18 mouse cellular contexts compared by ENCODE assay signal in the genomic region with DNA sequence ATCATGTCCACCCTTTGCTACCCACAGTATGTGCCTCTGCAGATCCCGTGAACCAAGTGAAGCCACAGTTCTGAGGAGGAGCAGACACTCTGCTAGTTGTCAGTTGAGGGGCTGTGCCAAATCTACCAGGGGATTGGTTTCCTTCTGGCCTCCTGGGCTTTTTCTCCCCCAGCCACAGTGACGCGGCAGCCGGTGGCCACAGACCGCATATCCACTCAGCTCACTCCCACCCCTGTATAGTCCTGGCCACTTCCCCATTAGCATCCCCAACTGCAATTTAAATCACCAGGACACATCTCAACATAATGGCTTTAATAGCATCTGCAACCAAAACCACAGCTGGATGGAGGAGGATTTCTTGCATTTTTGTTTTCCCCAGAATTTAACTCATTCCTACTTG. TPM values are rescaled to one million over a fixed set of nuclear protein-coding genes. Genes with fewer than 3 reads are reported as not detected.
DNase-seq lines count a peak whose midpoint lies in the region; ATAC-seq and TF ChIP-seq lines count a peak whose summit lies in the region.
"Had no signal": no experiment of that assay in that cellular context is flagged by ENCODE, and none has a peak within 500 bp of the region (broad histone marks: within the 10 kb centered on the region; RNA-seq: fewer than 3 reads in every experiment).

No protein-coding gene starts in this region.

- H3K9me3 ChIP-seq in embryonic facial prominence, embryonic 13.5 days, result no peaks in the 10 kb centered on the region
- peaks cover 4% of the 10 kb centered on the region for H3K9me3 ChIP-seq in megakaryocyte, embryonic 14.5 days
- H3K9me3 ChIP-seq: hindbrain, embryonic 12.5 days; kidney, embryonic 15.5 days; liver, embryonic 15.5 days had no signal

- H3K4me1 ChIP-seq in embryonic facial prominence, embryonic 13.5 days, result peaks cover 51% of the 10 kb centered on the region
- peaks cover 73% of the 10 kb centered on the region for H3K4me1 ChIP-seq in megakaryocyte, embryonic 14.5 days
- H3K4me1 ChIP-seq: hindbrain, embryonic 12.5 days; kidney, embryonic 15.5 days had no signal

- POLR2A ChIA-PET in Patski (lab: Charles Lee), result interaction anchor here (0.9 kb wide), 1 partner anchor 15 kb away, joined by 3 read pairs; no protein-coding TSS in a partner anchor

- peak; percentile 13 for ATAC-seq in Patski
- 0 out of 2 replicates have a peak, but pooled peaks have one; percentile 52 for ATAC-seq in embryonic facial prominence, embryonic 13.5 days (ENCODE audit: insufficient number of reproducible peaks, insufficient read depth, low FRiP score, low TSS enrichment, low read depth)
- ATAC-seq in activated CD4-positive, CD25-positive, alpha-beta regulatory T cell, adult 4 months, result no peak

- H3K9ac ChIP-seq in embryonic facial prominence, embryonic 13.5 days, result peak overlapping the region; percentile 41
- H3K9ac ChIP-seq: hindbrain, embryonic 12.5 days; kidney, embryonic 15.5 days; liver, embryonic 15.5 days had no signal

- H3K4me3 ChIP-seq in embryonic facial prominence, embryonic 13.5 days, result no peak overlapping the region
- peak overlapping the region; percentile 64 for H3K4me3 ChIP-seq in megakaryocyte, embryonic 14.5 days (replicated peaks)
- H3K4me3 ChIP-seq: hindbrain, embryonic 12.5 days; kidney, embryonic 15.5 days; liver, embryonic 15.5 days had no signal

- peak overlapping the region; percentile 89 for H3K27ac ChIP-seq in embryonic facial prominence, embryonic 13.5 days
- H3K27ac ChIP-seq: hindbrain, embryonic 12.5 days; kidney, embryonic 15.5 days; liver, embryonic 15.5 days had no signal

- TF ChIP-seq CTCF in Patski (IDR thresholded peaks at IDR 0.05), result no peak

- CTCF ChIA-PET in Patski (lab: Charles Lee), result interaction anchor here (0.7 to 1.4 kb wide), 3 partner anchors 12 to 104 kb away, joined by 3 read pairs; no protein-coding TSS in a partner anchor

- H3K36me3 ChIP-seq in embryonic facial prominence, embryonic 13.5 days, result peaks cover 55% of the 10 kb centered on the region
- H3K36me3 ChIP-seq in megakaryocyte, embryonic 14.5 days (replicated peaks; ENCODE audit: low read length), result peaks cover 54% of the 10 kb centered on the region
- H3K36me3 ChIP-seq: liver, embryonic 15.5 days had no signal

- H3K4me2 ChIP-seq in embryonic facial prominence, embryonic 13.5 days, result peak overlapping the region; percentile 30
- H3K4me2 ChIP-seq: heart, embryonic 11.5 days; hindbrain, embryonic 12.5 days; kidney, embryonic 15.5 days; liver, embryonic 15.5 days had no signal

- peak; percentile 38 for DNase-seq in kidney, postnatal 10 days
- no peak for DNase-seq in kidney, adult 8-10 months
- DNase-seq in Patski (ENCODE audit: low read depth, low spot score), result no peak
- no peak for DNase-seq in cerebellum, postnatal 25 days
- DNase-seq in heart, postnatal 36 days, result no peak
- DNase-seq: cerebellum, postnatal 10 days; layer of hippocampus, postnatal 36 days; thymus, postnatal 4 days had no signal

- no peaks in the 10 kb centered on the region for H3K27me3 ChIP-seq in Patski
- no peaks in the 10 kb centered on the region for H3K27me3 ChIP-seq in embryonic facial prominence, embryonic 13.5 days
- H3K27me3 ChIP-seq in megakaryocyte, embryonic 14.5 days (replicated peaks), result peaks cover 74% of the 10 kb centered on the region
- H3K27me3 ChIP-seq: hindbrain, embryonic 12.5 days; kidney, embryonic 15.5 days; liver, embryonic 15.5 days had no signal

- in situ Hi-C loops in Patski (cut with MboI; ENCODE audit: low pct_unique_long_range_greater_than_20kb), result no loop called here

- 13% methylated on average over 5 of the region's 5 CpGs for WGBS in embryonic facial prominence, embryonic 13.5 days

- intact Hi-C loops in heart, postnatal 36 days (cut with DNase I), result no loop called here

RNA-seq across cellular contexts. Expression of a gene that starts 31.1 kb away (rescaled TPM):
- 13.8 TPM for polyA plus RNA-seq in Patski (2021)
- polyA plus RNA-seq in embryonic facial prominence, embryonic 13.5 days (2015; fragmentation: Nextera tagmentation; extraction: Ambion mirVana), result 14.9 and 15.4 TPM in 2 replicates
- 2.6 and 3.6 TPM in 2 replicates for polyA plus RNA-seq in megakaryocyte, embryonic 14.5 days (2012; ENCODE audit: insufficient read depth, low replicate concordance)
- 1 to 10 TPM; 3.9 to 5.3 TPM for polyA plus RNA-seq in activated CD4-positive, CD25-positive, alpha-beta regulatory T cell, adult 4 months (2017; shearing (Covaris generic))
- 10 to 100 TPM; 10.8 TPM for total RNA-seq in heart, postnatal 36 days (2021)

RNA-seq across cellular contexts. Expression of a gene that starts 32.3 kb away (rescaled TPM):
- 142 TPM for polyA plus RNA-seq in Patski (2021)
- polyA plus RNA-seq in embryonic facial prominence, embryonic 13.5 days (2015; fragmentation: Nextera tagmentation; extraction: Ambion mirVana), result 137 and 140 TPM in 2 replicates
- 9.9 and 18.6 TPM in 2 replicates for polyA plus RNA-seq in megakaryocyte, embryonic 14.5 days (2012; ENCODE audit: insufficient read depth, low replicate concordance)
- 10 to 100 TPM; 53.7 to 59.5 TPM for polyA plus RNA-seq in activated CD4-positive, CD25-positive, alpha-beta regulatory T cell, adult 4 months (2017; shearing (Covaris generic))
- 10 to 100 TPM; 33.0 to 37.7 TPM for total RNA-seq in heart, postnatal 36 days (2021)

RNA-seq across cellular contexts. Expression of a gene that starts 43.3 kb away (rescaled TPM):
- polyA plus RNA-seq in Patski (2021), result not detected
- polyA plus RNA-seq in embryonic facial prominence, embryonic 13.5 days (2015; fragmentation: Nextera tagmentation; extraction: Ambion mirVana), result not detected in 2 replicates
- polyA plus RNA-seq in megakaryocyte, embryonic 14.5 days (2012; ENCODE audit: insufficient read depth, low replicate concordance), result not detected in 2 replicates
- polyA plus RNA-seq in activated CD4-positive, CD25-positive, alpha-beta regulatory T cell, adult 4 months (2017; shearing (Covaris generic)), result not detected
- not detected for total RNA-seq in heart, postnatal 36 days (2021)
- total RNA-seq: adrenal gland, adult 18-20 months; gastrocnemius, adult 18-20 months; layer of hippocampus, postnatal 36 days had no signal
- polyA plus RNA-seq: heart, embryonic 11.5 days; hindbrain, embryonic 12.5 days; kidney, embryonic 15.5 days; liver, embryonic 15.5 days; stomach, embryonic 16.5 days had no signal

RNA-seq across cellular contexts. Expression of a gene that starts 53.6 kb away (rescaled TPM):
- polyA plus RNA-seq in Patski (2021), result 8.0 TPM
- polyA plus RNA-seq in embryonic facial prominence, embryonic 13.5 days (2015; fragmentation: Nextera tagmentation; extraction: Ambion mirVana), result 10.5 and 11.3 TPM in 2 replicates
- 0.07 TPM in 1 of 2 replicates, not detected in the other for polyA plus RNA-seq in megakaryocyte, embryonic 14.5 days (2012; ENCODE audit: insufficient read depth, low replicate concordance)
- 1 to 10 TPM; 4.8 to 6.9 TPM for polyA plus RNA-seq in activated CD4-positive, CD25-positive, alpha-beta regulatory T cell, adult 4 months (2017; shearing (Covaris generic))
- 1 to 10 TPM; 4.4 to 4.7 TPM for total RNA-seq in heart, postnatal 36 days (2021)
